Mouse (Mus musculus) ES-E14 (cell line): Measurements from ENCODE around the gene Gm4187. TPM values are rescaled to one million over a fixed set of nuclear protein-coding genes. Genes with fewer than 3 reads are reported as not detected.
"Not testable (repeated sequence)": the region's sequence is repeated elsewhere in the genome, so short reads cannot be mapped to it uniquely, and the experiment has no call there.

Experiments used
- DNase-seq: peaks from one replicate; pipeline ENCODE4 v3.0.0-alpha.2; 2013; ENCODE audit warnings: low read depth, low spot score
- H3K27ac ChIP-seq: 2 replicates; pipeline ENCODE4 v1.5.1; 2012; ENCODE audit warnings: low read depth, mild to moderate bottlenecking, low read length, moderate library complexity, mixed read lengths; ENCODE audit not compliant: poor library complexity, insufficient read depth, severe bottlenecking
- H3K36me3 ChIP-seq: 2 replicates; pipeline ENCODE4 v1.6.1; 2012; ENCODE audit warnings: mild to moderate bottlenecking, low read length, moderate library complexity, mixed read lengths; ENCODE audit not compliant: control insufficient read depth, poor library complexity, insufficient read depth, severe bottlenecking
- H3K4me1 ChIP-seq, 2 experiments: fragments of 150-350 bp in 1 of 2; sonication (generic) in 1 of 2; 2 replicates each; pipeline ENCODE4 v1.6.1; 2012; ENCODE audit warnings: low read length in 2 of 2, mild to moderate bottlenecking in 1 of 2, mixed read lengths in 1 of 2; ENCODE audit not compliant: control insufficient read depth in 2 of 2, insufficient read depth in 2 of 2, poor library complexity in 1 of 2
- H3K4me3 ChIP-seq, 2 experiments: fragments of 150-350 bp in 1 of 2; sonication (generic) in 1 of 2; 2 replicates each; pipeline ENCODE4 v1.5.1; 2012; ENCODE audit warnings: low read length in 2 of 2, low read depth in 1 of 2, mild to moderate bottlenecking in 1 of 2, mixed read lengths in 1 of 2; ENCODE audit not compliant: insufficient read depth in 1 of 2, poor library complexity in 1 of 2, severe bottlenecking in 1 of 2
- H3K9ac ChIP-seq: 2 replicates; pipeline ENCODE4 v1.6.1; 2012; ENCODE audit warnings: low read depth, mild to moderate bottlenecking, low read length, mixed read lengths; ENCODE audit not compliant: poor library complexity, insufficient read depth, severe bottlenecking
- H3K9me3 ChIP-seq: fragments of 150-350 bp; sonication (generic); 2 replicates; pipeline ENCODE4 v1.6.1; 2012; ENCODE audit warnings: low read depth, mild to moderate bottlenecking, low read length; ENCODE audit not compliant: control insufficient read depth, insufficient read depth
- in situ Hi-C, 2 experiments: fragments of 600-800 bp; cut with MboI; formaldehyde crosslinking; loops; one replicate each; pipeline ENCODE4 v1.15.1; 2025; ENCODE audit warnings: low sequenced_read_pairs in 2 of 2, inconsistent platforms in 1 of 2; ENCODE audit not compliant: unreplicated experiment in 2 of 2
- total RNA-seq: library from RNA; depleted of rRNA; stranded (reverse); fragments of 300-350 nt; gene quantifications from 2 replicates; pipeline ENCODE4 v1.2.3, GENCODE M21; 2012; rRNA removed

The Gm4187 gene
- not detected in 2 replicates for total RNA-seq

DNA sequence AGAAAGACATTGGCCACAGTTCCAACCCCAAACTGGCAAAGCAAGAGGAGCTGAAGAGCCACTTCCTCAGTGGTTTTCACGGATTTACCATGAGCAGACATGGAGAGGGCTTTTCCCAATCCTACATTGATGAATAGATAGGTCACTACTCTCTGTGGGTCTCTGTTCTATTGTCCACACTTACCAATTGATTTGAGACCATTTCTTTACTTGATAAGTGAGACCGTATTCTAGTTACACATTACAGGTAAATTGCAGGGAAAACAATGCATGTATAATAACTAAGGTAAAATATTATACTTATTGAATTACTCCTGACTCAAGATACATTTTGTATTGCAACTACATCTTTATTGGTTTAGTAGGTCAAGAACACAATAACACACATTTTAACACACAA is at the start of gene Gm4187:
Gm4187 (minus strand) TSS at position 101 of the 400 bp plus-strand sequence.
- H3K9ac ChIP-seq, DNase-seq, H3K36me3 ChIP-seq, H3K4me1 ChIP-seq, H3K4me3 ChIP-seq, in situ Hi-C loops, H3K9me3 ChIP-seq, H3K27ac ChIP-seq: not testable (repeated sequence)

DNA sequence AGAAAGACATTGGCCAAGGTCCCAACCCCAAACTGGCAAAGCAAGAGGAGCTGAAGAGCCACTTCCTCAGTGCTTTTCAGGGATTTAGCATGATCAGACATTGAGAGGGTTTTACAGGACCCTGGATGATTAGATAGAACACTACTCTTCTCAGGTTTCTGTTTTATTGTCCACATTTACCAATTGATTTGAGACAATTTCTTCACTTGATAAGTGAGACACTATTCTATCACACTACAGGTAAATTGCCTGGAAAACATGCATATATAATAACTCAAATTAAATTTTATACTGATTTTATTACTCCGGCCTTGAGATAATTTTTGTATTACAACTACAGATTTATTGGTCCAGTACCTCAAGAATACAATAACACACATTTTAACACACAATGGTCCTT is 41.4 kb upstream of the Gm4187 start, which contains the start of gene Gm8660:
Gm8660 (minus strand) TSS at position 101 of the 400 bp plus-strand sequence.
- H3K36me3 ChIP-seq, H3K4me1 ChIP-seq, DNase-seq, H3K9ac ChIP-seq, H3K4me3 ChIP-seq, in situ Hi-C loops, H3K9me3 ChIP-seq, H3K27ac ChIP-seq: not testable (repeated sequence)

Other genes with a start within 250 kb of the Gm4187 start
- not detected in 2 replicates for gene Gm16451, start 211.5 kb downstream of the Gm4187 start, total RNA-seq
- not detected in 2 replicates for gene Gm10666, start 195.0 kb downstream of the Gm4187 start, total RNA-seq
- not detected in 2 replicates for gene Vmn1r142, start 165.7 kb downstream of the Gm4187 start, total RNA-seq
- gene Vmn1r143, start 140.3 kb downstream of the Gm4187 start, total RNA-seq: not detected in 2 replicates
- not detected in 2 replicates for gene Gm8653, start 128.5 kb downstream of the Gm4187 start, total RNA-seq
- not detected in 2 replicates for gene Gm8453, start 100.2 kb downstream of the Gm4187 start, total RNA-seq
- gene Gm8660, start 41.3 kb upstream of the Gm4187 start, total RNA-seq: not detected in 2 replicates
- gene Vmn1r148, start 83.9 kb upstream of the Gm4187 start, total RNA-seq: not detected in 2 replicates
- gene Vmn1r149, start 108.5 kb upstream of the Gm4187 start, total RNA-seq: not detected in 2 replicates
- not detected in 2 replicates for gene Gm10665, start 134.4 kb upstream of the Gm4187 start, total RNA-seq
- gene Vmn1r151, start 170.0 kb upstream of the Gm4187 start, total RNA-seq: not detected in 2 replicates
- gene Vmn1r152, start 193.2 kb upstream of the Gm4187 start, total RNA-seq: not detected in 2 replicates
- not detected in 2 replicates for gene Gm8677, start 205.2 kb upstream of the Gm4187 start, total RNA-seq
- gene Gm4201, start 235.6 kb upstream of the Gm4187 start, total RNA-seq: not detected in 2 replicates